Mouse (Mus musculus) adrenal gland, adult (tissue): ENCODE results near the gene Olfr1283.
"Not testable (repeated sequence)": the region's sequence is repeated elsewhere in the genome, so short reads cannot be mapped to it uniquely, and the experiment has no call there.

Experiments used
- DNase-seq, 2 experiments: peaks; one replicate each; pipeline ENCODE4 v3.0.0; 2022 to 2023; ENCODE audit warnings: low spot score in 1 of 2; ENCODE audit not compliant: inconsistent age in 2 of 2

The Olfr1283 gene

DNA sequence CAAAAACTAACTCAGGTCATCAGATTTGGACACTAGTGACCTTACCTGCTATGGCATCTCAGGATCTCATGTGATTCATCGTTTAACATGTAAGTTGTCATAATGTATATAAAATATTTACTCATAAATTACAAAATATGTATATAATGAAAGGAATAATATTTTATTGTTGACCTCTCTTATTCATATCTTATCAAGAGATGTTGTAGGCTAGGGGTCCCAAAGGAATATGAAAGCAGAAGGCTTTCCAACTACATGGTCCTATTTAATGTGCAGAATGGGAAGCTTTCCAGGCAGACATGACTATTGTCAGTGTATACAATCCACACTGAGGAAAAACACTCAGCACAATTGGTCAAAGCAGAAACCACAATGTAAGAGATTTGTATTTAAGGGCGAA lies at the start of gene Olfr1283:
Olfr1283 (plus strand) TSS at position 301 of the 400 bp plus-strand sequence.
- DNase-seq = no peak

DNA sequence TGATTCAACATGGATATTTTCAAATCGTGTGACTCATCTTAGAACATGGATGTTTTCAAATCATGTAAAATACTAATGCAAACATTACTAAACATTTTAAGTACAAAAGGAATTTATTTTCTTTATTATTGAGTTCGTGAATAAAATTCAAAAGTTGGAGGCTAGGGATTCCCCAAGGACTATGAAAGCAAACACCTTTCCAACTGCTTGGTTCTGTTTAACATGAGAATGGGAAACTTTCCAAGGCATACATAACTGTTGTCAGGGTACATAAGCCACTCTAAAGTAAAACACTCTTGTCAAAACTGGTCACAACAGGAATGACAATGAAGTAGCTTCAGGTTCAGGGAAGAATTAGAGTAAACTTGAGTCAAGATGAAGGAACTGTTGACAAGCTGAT lies 40.4 kb upstream of the Olfr1283 start, which contains the start of gene Olfr1281:
Olfr1281 (plus strand) TSS at position 301 of the 400 bp plus-strand sequence.
- DNase-seq = no peak

DNA sequence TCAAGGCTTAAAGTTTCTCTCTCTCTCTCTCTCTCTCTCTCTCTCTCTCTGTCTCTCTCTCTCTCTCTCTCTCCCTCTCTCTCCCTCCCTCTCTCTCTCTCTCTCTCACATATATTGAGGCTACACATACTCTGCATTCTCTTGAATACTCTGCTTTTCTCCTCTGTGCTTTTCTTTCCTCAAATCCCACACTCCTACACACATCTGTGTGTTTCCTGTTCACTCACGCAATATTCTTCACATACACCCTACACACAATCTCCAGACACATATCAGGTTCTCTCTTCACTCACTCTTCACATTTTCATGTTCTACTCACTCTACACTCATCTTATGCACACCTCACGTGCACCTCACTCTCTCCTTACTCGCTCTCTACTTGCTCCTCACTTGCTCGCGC lies 32.9 kb upstream of the Olfr1283 start:
- DNase-seq = not testable (repeated sequence)

DNA sequence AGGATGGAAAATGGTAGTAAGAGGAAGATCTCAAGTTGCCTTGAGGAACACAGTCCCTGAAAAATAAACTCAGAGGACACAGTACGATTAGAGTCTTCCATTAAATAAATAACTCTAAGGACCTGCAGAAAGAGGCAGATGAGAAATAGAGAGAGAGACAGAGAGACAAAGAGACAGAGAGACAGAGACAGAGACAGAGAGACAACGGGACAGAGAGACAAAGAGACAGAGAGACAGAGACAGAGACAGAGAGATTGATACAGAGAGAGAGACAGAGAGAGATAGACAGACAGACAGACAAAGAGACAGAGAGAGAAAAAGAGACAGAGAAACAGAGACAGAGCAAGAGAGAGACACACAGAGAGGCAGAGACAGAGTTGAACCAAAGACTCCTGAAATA lies 30.6 kb upstream of the Olfr1283 start, which contains the start of gene Olfr1282:
Olfr1282 (minus strand) TSS at position 101 of the 400 bp plus-strand sequence.
- DNase-seq = no peak

DNA sequence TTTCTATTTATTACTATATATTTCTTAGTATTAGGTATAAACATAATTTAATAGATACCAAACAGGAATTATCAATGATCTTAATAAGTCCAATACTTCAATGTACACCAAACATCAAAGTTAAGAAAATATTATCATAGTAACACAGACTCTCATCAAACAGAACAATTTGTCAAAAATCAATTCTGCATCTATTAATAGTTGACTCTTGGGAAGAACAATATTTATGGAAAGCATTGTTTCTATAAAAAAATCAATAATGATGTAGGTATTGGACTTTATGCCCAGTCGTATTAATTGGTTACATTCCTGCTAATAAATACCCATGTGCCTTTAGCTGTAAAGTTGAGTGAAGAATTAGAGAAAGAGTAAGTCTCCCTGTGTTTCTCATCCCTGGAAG lies 8.6 kb downstream of the Olfr1283 start, which contains the start of gene Olfr1284:
Olfr1284 (plus strand) TSS at position 301 of the 400 bp plus-strand sequence.
- no peak for DNase-seq
